Mouse (Mus musculus): ENCODE results near the gene Uhmk1. TPM values are rescaled to one million over a fixed set of nuclear protein-coding genes. Genes with fewer than 3 reads are reported as not detected.
"Not testable (repeated sequence)": the region's sequence is repeated elsewhere in the genome, so short reads cannot be mapped to it uniquely, and the experiment has no call there.

The Uhmk1 gene
- polyA plus RNA-seq (2012; rRNA removed) = 21.8 and 26.2 TPM in 2 replicates

GRCm38 (mm10) chr1:170214757-170215522 lies at the start of gene Uhmk1:
Gene Uhmk1 (minus strand): TSS chr1:170215397.
- TF ChIP-seq CTCF (IDR thresholded peaks at IDR 0.05; ENCODE audit: borderline replicate concordance, extremely low read depth, insufficient read depth, insufficient read length) = no peak
- peak; percentile 84 for TF ChIP-seq POLR2A (IDR thresholded peaks at IDR 0.05; ENCODE audit: borderline replicate concordance, extremely low read depth, insufficient read depth, insufficient read length, poor library complexity, severe bottlenecking)

GRCm38 (mm10) chr1:170255560-170255910 lies 40.3 kb upstream of the Uhmk1 start:
- peak; percentile 96 for DNase-seq (ENCODE audit: low read depth)
- no peak for TF ChIP-seq CTCF (IDR thresholded peaks at IDR 0.05; ENCODE audit: borderline replicate concordance, extremely low read depth, insufficient read depth, insufficient read length)
- peak; percentile 67 for TF ChIP-seq POLR2A (IDR thresholded peaks at IDR 0.05; ENCODE audit: borderline replicate concordance, extremely low read depth, insufficient read depth, insufficient read length, poor library complexity, severe bottlenecking)

More at GRCm38 (mm10) chr1:170214757-170215522, at the start of gene Uhmk1:
- peak; percentile 95 for DNase-seq (ENCODE audit: low read depth)

- DNase-seq (ENCODE audit: low read depth) = no peak
- TF ChIP-seq POLR2A (IDR thresholded peaks at IDR 0.05; ENCODE audit: borderline replicate concordance, extremely low read depth, insufficient read depth, insufficient read length, poor library complexity, severe bottlenecking) (no peak), CTCF (IDR thresholded peaks at IDR 0.05; ENCODE audit: borderline replicate concordance, extremely low read depth, insufficient read depth, insufficient read length) (no peak)
Measured at GRCm38 (mm10) chr1:170254893-170255559, 39.8 kb upstream of the Uhmk1 start.

- no peak for DNase-seq (ENCODE audit: low read depth)
- TF ChIP-seq POLR2A (IDR thresholded peaks at IDR 0.05; ENCODE audit: borderline replicate concordance, extremely low read depth, insufficient read depth, insufficient read length, poor library complexity, severe bottlenecking) (no peak), CTCF (IDR thresholded peaks at IDR 0.05; ENCODE audit: borderline replicate concordance, extremely low read depth, insufficient read depth, insufficient read length) (no peak)
Measured at GRCm38 (mm10) chr1:170245016-170245415, 29.8 kb upstream of the Uhmk1 start.

- DNase-seq (ENCODE audit: low read depth) = not testable (repeated sequence)
Measured at GRCm38 (mm10) chr1:170232688-170233087, 17.5 kb upstream of the Uhmk1 start, which contains the start of gene Sh2d1b2. Gene Sh2d1b2 (plus strand): TSS chr1:170232749.

- TF ChIP-seq CTCF (IDR thresholded peaks at IDR 0.05; ENCODE audit: borderline replicate concordance, extremely low read depth, insufficient read depth, insufficient read length) = no peak
- TF ChIP-seq POLR2A (IDR thresholded peaks at IDR 0.05; ENCODE audit: borderline replicate concordance, extremely low read depth, insufficient read depth, insufficient read length, poor library complexity, severe bottlenecking) = no peak
- no peak for DNase-seq (ENCODE audit: low read depth)
Measured at GRCm38 (mm10) chr1:170223276-170223675, 8.1 kb upstream of the Uhmk1 start.

GRCm38 (mm10) chr1:170220351-170220750 lies 5.2 kb upstream of the Uhmk1 start:
- TF ChIP-seq POLR2A (IDR thresholded peaks at IDR 0.05; ENCODE audit: borderline replicate concordance, extremely low read depth, insufficient read depth, insufficient read length, poor library complexity, severe bottlenecking) = no peak
- no peak for TF ChIP-seq CTCF (IDR thresholded peaks at IDR 0.05; ENCODE audit: borderline replicate concordance, extremely low read depth, insufficient read depth, insufficient read length)
- no peak for DNase-seq (ENCODE audit: low read depth)

- TF ChIP-seq CTCF (IDR thresholded peaks at IDR 0.05; ENCODE audit: borderline replicate concordance, extremely low read depth, insufficient read depth, insufficient read length) (peak; percentile 35; the same call in 1 of the 2 replicates), POLR2A (IDR thresholded peaks at IDR 0.05; ENCODE audit: borderline replicate concordance, extremely low read depth, insufficient read depth, insufficient read length, poor library complexity, severe bottlenecking) (no peak)
- peak; percentile 33 for DNase-seq (ENCODE audit: low read depth)
Measured at GRCm38 (mm10) chr1:170218091-170218884, 3.1 kb upstream of the Uhmk1 start.

- no peak for DNase-seq (ENCODE audit: low read depth)
- TF ChIP-seq POLR2A (IDR thresholded peaks at IDR 0.05; ENCODE audit: borderline replicate concordance, extremely low read depth, insufficient read depth, insufficient read length, poor library complexity, severe bottlenecking) (no peak), CTCF (IDR thresholded peaks at IDR 0.05; ENCODE audit: borderline replicate concordance, extremely low read depth, insufficient read depth, insufficient read length) (no peak)
Measured at GRCm38 (mm10) chr1:170215590-170215989, 393 bp upstream of the Uhmk1 start.

- no peak for TF ChIP-seq CTCF (IDR thresholded peaks at IDR 0.05; ENCODE audit: borderline replicate concordance, extremely low read depth, insufficient read depth, insufficient read length)
- peak; percentile 14 for DNase-seq (ENCODE audit: low read depth)
Measured at GRCm38 (mm10) chr1:170214383-170214756, 827 bp downstream of the Uhmk1 start.

GRCm38 (mm10) chr1:170213181-170213879 lies 1.9 kb downstream of the Uhmk1 start:
- TF ChIP-seq POLR2A (IDR thresholded peaks at IDR 0.05; ENCODE audit: borderline replicate concordance, extremely low read depth, insufficient read depth, insufficient read length, poor library complexity, severe bottlenecking) (no peak), CTCF (IDR thresholded peaks at IDR 0.05; ENCODE audit: borderline replicate concordance, extremely low read depth, insufficient read depth, insufficient read length) (no peak)

More at GRCm38 (mm10) chr1:170213181-170213879, 1.9 kb downstream of the Uhmk1 start:
- DNase-seq (ENCODE audit: low read depth) = no peak
